Mouse (Mus musculus) small intestine, adult 2 months (tissue): ENCODE results near the gene Espn. TPM values are rescaled to one million over a fixed set of nuclear protein-coding genes. Genes with fewer than 3 reads are reported as not detected.

Source experiments
- H3K27ac ChIP-seq: fragments of 200-500 bp; 2 replicates; pipeline ENCODE4 v1.5.1; 2012; ENCODE audit warnings: low read depth, low read length, control low read depth, inconsistent platforms; ENCODE audit not compliant: insufficient read depth
- H3K27me3 ChIP-seq: fragments of 200-500 bp; 2 replicates; pipeline ENCODE4 v1.6.1; 2012; ENCODE audit warnings: mild to moderate bottlenecking, moderate library complexity, low read length, inconsistent platforms; ENCODE audit not compliant: control insufficient read depth, insufficient read depth
- H3K36me3 ChIP-seq: fragments of 200-500 bp; 2 replicates; pipeline ENCODE4 v1.6.1; 2012; ENCODE audit warnings: mild to moderate bottlenecking, low read length, control low read depth, inconsistent platforms; ENCODE audit not compliant: control insufficient read depth, insufficient read depth
- H3K4me1 ChIP-seq: fragments of 200-500 bp; 2 replicates; pipeline ENCODE4 v1.6.1; 2012; ENCODE audit warnings: low read length, inconsistent platforms, mixed read lengths; ENCODE audit not compliant: control insufficient read depth, insufficient read depth, insufficient read length
- H3K4me3 ChIP-seq: fragments of 200-500 bp; 2 replicates; pipeline ENCODE4 v1.5.1; 2012; ENCODE audit warnings: low read depth, mild to moderate bottlenecking, control low read depth, inconsistent platforms, low read length, moderate library complexity
- CTCF ChIP-seq: fragments of 200-500 bp; IDR thresholded peaks from 2 replicates; pipeline ENCODE4 v1.5.1; 2012; ENCODE audit warnings: low read depth, mild to moderate bottlenecking, control low read depth, inconsistent platforms, low read length, moderate library complexity, mixed read lengths; ENCODE audit not compliant: insufficient replicate concordance, insufficient read length; ENCODE audit errors: extremely low read depth
- POLR2A ChIP-seq: fragments of 200-500 bp; IDR thresholded peaks from 2 replicates; pipeline ENCODE4 v1.6.1; 2012; ENCODE audit warnings: low read depth, mild to moderate bottlenecking, control low read depth, inconsistent platforms, low read length, moderate library complexity
- WGBS: fragments of 180-500 bp; shearing (Covaris S2); methylation state at CpG from one replicate; pipeline ENCODE4 v1.1.7; 2018; 5-methylcytosine and 5-hydroxymethylcytosine counted together
- polyA plus RNA-seq: library from polyadenylated mRNA; depleted of rRNA; stranded (reverse); fragments of >200 nt; gene quantifications from 2 replicates; pipeline ENCODE4 v1.2.3, GENCODE M21; 2012; rRNA removed

The Espn gene
- 124 and 572 TPM in 2 replicates for polyA plus RNA-seq

DNA sequence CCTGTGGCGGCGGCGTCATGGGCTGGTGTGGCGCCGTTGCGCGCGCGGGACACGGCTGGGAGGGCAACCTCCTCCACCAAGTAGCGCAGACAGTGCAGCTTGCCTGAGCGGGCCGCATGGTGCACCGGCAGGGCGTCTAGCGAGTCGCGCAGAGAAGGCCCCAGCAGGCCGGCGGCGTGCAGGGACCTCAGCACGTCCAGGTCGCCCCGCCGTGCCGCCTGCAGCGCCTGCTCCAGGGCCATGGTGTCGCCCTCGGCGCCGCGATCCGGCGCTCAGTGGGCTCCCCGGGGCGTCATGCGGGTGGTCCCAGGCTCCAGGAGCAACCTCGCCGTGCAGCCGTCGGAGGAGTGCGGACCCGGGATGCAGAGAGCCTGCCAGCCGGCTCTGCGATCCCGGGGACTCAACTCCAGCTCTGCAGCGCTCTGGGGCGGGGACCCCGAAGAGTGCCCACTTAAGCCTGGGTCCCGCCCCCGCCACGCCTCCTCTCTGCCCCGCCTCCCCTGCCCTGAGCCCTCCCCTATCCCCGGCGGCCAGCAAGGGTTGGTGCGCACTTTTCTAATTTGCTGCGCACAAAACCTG is at the start of gene Espn:
Gene Espn (minus strand): TSS at position 406 of the 579 bp plus-strand sequence.
- peaks cover 6% of the 10 kb centered on the region for H3K27me3 ChIP-seq
- peaks cover 11% of the 10 kb centered on the region for H3K4me1 ChIP-seq
- H3K27ac ChIP-seq: no peak within 1 kb of the TSS
- 2% methylated on average over 54 of the region's 57 CpGs for WGBS
- H3K4me3 ChIP-seq: peak within 1 kb of the TSS; percentile 59
- H3K36me3 ChIP-seq: no peaks in the 10 kb centered on the region
- TF ChIP-seq POLR2A: no peak
- TF ChIP-seq CTCF: no peak

DNA sequence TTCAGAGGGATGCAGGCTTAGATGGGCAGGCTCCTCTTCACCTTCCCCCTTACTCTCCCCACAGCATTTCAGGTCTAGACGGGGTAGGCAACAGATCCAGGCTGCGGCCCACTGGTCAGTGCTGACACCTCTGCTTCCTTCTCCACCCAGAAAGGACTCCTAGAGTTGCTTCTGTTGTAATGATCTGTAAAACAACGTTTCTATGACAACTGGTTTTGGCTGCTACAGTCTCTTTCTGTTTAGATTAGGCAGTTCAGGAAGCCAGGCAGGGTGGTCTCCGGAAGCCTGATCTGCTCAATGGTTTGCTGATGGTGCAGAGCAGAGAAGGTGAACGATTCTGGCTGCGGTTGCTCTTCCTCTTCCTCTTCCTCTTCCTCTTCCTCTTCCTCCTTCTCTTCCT is 49.3 kb upstream of the Espn start:
- H3K4me1 ChIP-seq: peaks cover 36% of the 10 kb centered on the region
- H3K36me3 ChIP-seq: no peaks in the 10 kb centered on the region
- H3K27ac ChIP-seq: 0 out of 2 replicates have a peak overlapping the region, but pooled peaks have one; percentile 6
- no peak overlapping the region for H3K4me3 ChIP-seq
- no peak for TF ChIP-seq CTCF
- TF ChIP-seq POLR2A: no peak
- no peaks in the 10 kb centered on the region for H3K27me3 ChIP-seq
- 59% methylated on average over 6 of the region's 6 CpGs for WGBS

DNA sequence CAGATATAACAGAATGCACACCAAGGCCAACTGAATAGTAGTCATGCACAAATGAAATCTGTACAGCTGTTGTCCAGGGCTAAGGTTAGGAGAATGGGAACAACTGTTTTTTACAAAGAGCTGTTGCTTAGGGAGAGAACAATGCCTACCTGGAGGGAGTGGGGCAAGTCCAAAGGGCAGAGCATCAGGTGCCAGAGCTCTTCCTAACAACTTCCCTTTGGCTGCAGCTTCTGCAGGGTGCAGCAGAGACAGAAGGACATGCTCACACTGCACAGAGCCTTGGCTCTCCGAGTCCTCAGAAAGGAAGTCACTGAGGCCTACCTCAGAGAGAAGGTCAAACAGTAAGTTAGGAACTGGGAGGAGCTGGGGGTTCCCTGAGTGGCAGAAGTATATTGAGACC is 47.4 kb upstream of the Espn start:
- Histone ChIP-seq H3K27me3 (no peaks in the 10 kb centered on the region), H3K4me3 (no peak overlapping the region), H3K4me1 (peaks cover 42% of the 10 kb centered on the region), H3K27ac (peak overlapping the region; percentile 85), H3K36me3 (no peaks in the 10 kb centered on the region)
- TF ChIP-seq CTCF: no peak
- 14% methylated on average over 1 of the region's 1 CpGs for WGBS

DNA sequence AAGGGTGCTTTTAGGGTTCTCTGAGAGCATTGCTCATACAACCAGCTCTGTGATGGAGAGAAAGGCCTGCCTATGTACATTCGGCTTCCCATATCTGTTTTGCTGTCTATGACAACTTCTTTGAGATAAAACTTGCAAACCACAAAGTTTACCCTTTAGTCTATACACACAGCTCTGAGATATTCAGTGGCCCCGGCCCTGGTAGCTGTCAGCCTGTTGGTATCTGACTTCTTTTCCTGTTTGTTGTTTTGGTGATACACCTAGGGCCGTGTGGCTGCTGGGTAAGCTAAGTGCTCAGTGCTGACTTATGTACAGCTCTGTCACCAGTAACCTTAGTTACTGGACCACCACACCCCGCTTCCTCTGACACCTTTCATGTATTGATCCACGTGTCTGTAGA is 45.4 kb upstream of the Espn start:
- Histone ChIP-seq H3K36me3 (no peaks in the 10 kb centered on the region), H3K27me3 (no peaks in the 10 kb centered on the region), H3K27ac (no peak overlapping the region), H3K4me1 (peaks cover 49% of the 10 kb centered on the region), H3K4me3 (no peak overlapping the region)
- TF ChIP-seq CTCF (no peak), POLR2A (no peak)
- 43% methylated on average over 5 of the region's 5 CpGs for WGBS

DNA sequence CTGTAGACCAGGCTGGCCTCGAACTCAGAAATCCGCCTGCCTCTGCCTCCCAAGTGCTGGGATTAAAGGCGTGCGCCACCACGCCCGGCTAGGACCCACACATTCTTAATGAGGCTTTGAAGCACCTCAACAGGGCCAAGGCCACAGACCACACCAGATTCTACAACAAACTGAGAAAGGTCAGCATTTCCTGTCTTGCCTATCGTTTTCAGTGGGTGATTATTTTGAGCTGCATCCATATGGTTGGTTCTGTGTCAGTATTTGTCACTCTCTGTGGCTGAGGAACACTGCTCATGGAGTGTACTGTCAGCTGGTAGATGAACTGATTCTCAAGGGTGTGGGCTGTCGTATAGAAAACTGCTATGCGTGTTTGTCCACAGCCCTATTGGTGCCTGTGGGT is 44.1 kb upstream of the Espn start:
- Histone ChIP-seq H3K36me3 (no peaks in the 10 kb centered on the region), H3K27me3 (no peaks in the 10 kb centered on the region), H3K4me1 (peaks cover 42% of the 10 kb centered on the region), H3K27ac (no peak overlapping the region; the same call in 1 of the 2 replicates), H3K4me3 (no peak overlapping the region)
- 79% methylated on average over 9 of the region's 9 CpGs for WGBS
- TF ChIP-seq CTCF: no peak
- TF ChIP-seq POLR2A: no peak

DNA sequence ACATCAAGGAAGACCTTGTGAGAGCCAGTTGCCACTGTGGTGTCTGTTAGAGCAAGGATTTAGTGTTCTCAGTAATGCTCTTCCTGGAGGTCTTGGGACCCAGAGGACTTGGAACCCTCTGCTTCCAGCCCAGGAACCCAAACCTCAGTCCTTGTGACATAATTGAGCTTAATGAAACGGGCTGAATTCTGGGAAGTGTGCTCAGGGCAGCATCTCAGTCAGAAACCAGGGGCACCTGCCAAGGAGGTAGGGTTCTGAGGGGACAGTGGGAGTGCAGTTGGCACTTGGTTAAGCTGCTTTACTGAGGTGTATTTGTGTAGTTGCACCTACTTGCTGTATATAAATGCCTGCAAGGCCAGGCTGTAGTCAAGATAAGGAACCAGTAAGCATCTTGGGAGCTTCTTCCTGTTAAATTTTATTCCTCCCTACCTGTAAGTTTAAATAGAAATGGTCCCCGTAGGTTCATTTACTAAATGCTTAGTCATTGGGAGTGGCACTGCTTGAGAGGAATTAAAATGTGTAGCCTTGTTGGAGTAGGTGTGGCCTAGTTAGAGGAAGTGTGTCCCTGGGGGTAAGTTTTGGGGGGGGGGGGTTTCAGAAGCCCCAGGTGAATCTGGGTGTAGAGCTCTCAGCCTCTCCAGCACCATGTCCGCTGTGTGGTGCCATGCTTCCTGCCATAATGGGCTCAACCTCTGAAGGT is 42.5 kb upstream of the Espn start:
- 67% methylated on average over 3 of the region's 3 CpGs for WGBS

DNA sequence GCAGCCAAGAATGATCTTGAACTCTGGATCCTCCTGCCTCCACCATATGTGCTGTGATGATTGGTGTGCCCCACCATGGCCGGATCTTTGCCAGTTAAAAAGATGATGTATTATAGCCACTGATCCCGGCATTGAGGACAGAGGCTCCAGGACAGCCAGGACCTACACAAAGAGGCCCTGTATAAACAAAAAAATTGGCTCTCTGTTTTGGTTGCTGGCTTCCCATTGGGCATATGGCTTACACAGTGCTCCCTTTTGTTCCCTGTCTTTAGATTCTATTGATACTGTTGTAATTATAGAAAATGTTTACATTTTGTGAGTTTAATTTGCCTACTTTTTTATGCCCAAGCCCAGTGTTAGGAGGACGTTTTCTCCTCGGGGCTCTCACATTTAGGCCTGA is 40.4 kb upstream of the Espn start:
- no peaks in the 10 kb centered on the region for H3K36me3 ChIP-seq
- no peak overlapping the region for H3K4me3 ChIP-seq
- no peaks in the 10 kb centered on the region for H3K27me3 ChIP-seq
- TF ChIP-seq CTCF (no peak), POLR2A (no peak)
- peaks cover 25% of the 10 kb centered on the region; the same call in 1 of the 2 replicates for H3K4me1 ChIP-seq
- no peak overlapping the region for H3K27ac ChIP-seq
- 50% methylated on average over 4 of the region's 4 CpGs for WGBS

More for the DNA sequence above, 42.5 kb upstream of the Espn start:
- Histone ChIP-seq H3K4me3 (no peak overlapping the region), H3K4me1 (peaks cover 28% of the 10 kb centered on the region), H3K27ac (no peak overlapping the region), H3K36me3 (no peaks in the 10 kb centered on the region), H3K27me3 (no peaks in the 10 kb centered on the region)
- TF ChIP-seq CTCF (no peak), POLR2A (no peak)
